Mouse (Mus musculus): ENCODE results near the gene Lyrm1.

Gene Lyrm1

DNA sequence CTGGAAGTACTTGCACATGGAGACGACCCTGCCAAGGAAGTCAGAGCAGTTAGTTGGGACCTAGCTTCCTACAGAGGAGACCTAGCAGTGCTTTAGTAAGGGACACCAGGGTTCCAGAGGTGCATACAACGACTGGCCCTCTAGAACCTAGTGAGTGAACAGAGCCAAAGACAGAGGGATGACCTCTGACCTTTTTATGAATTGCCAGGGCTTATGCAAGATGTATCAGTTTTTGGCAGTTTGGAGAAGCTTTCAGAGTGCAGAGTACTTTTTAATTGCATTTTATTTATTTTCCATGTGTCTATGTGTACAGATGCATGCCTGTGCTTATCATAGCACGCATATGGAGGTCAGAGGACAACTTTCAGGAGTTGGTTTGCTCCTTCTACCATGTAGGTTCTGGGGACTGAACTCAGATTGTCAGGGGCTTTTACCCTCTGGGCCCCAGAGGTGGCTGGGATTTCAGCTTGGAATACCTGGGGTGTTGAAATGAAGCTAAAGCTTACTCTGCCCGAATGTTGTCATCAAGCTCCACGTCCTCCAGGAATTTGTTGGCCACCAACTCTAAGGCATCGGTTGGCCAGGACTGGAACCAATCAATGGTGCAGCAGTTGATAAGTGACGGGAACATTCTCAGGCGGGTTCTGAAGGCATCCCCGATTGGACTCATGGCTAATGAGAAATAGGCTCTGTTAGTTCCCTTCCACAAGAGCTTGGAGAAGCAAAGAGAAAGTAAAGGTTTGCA lies 70.2 kb downstream of the Lyrm1 start:
- CTCF ChIA-PET: no interaction called here

DNA sequence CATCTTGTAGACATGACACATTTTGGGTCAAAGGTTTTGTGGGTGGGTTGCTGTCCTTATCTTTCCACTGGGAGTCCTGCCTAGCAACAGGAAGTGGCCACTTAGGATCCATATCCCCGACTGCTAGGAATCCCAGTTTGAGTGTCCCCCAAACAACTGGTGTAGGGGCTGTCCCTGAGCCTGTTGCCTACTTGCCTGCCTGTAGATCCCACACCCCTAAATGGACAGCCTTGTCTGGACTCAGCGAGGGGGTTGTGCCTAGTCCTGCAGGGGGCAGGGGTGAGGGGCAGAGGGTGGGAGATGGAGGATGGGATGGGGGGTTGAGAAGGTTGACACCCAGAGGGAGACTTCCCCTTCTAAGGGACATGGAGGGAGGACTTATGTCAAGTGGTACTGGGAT lies 73.7 kb downstream of the Lyrm1 start:
- CTCF ChIA-PET: no interaction called here

DNA sequence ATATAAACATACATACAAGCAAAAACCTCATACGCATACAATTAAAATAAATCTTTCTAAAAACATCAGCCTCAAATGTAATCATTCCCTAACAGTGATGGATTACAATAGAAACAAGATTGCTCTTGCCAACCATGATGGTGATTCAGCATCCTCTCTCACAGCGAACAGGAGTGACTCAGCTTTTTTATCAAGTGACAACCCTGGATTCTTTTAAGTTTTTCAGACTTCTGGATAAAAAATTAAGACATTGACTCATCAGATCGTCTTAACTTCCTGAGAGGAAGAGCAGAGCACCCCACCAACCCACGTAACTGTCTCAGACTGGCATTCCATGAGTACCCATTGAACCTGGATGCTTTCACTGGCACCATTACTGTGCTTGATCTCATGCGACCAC lies 78.6 kb downstream of the Lyrm1 start:
- CTCF ChIA-PET: no interaction called here

DNA sequence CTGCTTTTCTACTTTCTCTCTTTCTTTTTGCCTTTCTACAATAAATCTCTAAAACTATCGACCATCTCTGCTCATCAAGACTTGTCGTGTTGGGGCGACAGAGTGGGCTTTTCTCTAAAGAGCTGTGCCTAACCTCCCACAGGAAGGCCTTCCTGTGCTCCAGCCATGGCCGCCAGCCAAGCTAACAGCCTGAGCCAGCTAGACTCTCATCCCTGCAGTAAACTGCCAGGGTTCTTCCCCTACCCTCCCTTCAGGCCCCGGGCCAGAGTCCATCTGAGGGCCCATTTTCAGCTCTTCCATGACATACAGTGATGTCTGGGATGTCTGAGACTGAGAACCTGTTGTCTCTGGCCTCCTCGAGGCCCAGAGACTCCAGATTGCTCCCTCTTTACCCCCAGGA lies 80.6 kb downstream of the Lyrm1 start:
- CTCF ChIA-PET: no interaction called here

DNA sequence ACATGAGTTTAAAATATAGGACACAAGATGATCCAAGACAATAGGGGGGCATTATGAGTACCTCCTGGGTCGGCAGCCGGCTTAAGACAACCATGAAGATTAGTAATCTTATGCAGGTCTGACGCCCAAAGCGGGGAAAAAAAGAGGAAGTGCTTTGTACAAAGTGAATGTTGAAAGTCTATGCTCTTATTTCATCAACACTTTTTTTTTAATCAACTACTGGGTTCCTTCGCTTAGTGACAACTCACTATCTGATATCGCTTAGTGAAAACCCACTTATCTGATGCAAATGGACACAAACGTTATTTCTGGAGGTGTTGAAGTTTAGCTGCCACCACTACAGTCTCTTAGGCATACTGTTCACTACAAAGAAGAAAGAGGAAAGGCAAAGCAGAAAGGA lies 81.9 kb downstream of the Lyrm1 start:
- CTCF ChIA-PET: no interaction called here

DNA sequence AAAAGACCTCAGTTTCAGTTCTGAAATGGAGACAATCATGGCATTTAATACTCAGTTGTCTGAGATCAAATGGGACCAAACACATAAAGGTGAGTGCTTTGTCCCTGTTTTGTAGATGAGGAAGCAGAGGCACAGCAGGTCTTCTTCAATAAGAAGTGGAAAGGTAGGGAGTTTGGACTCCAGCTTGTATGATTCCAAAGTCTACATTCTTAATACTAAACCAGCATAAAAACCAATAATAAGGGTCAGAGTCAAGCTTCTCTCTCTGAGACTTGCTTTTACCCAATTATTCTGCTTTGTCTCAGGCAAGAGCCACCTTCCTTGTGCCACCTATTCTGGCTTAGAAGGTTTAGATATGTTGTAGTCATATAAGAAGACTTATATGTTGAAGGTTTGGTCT lies 82.9 kb downstream of the Lyrm1 start:
- CTCF ChIA-PET: no interaction called here

DNA sequence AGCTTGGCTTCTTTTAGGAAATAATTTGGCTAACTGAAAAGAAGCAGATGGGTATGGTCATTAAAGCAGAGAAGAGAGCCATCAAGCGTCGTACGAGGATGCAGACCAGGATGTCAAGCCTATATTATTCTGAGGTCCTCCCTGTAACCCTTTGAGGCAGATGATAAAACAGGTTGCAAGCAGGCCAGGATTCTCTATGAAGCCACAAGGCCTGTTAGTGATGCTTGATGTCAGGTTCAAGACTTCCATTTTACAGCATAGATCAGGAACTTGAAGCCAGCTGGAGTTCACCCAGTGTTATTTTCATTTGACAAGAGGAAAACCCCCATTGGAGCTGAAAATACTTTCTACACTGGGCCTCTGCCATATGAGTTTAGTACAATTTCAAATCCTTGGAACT lies 84.5 kb downstream of the Lyrm1 start:
- CTCF ChIA-PET: no interaction called here

DNA sequence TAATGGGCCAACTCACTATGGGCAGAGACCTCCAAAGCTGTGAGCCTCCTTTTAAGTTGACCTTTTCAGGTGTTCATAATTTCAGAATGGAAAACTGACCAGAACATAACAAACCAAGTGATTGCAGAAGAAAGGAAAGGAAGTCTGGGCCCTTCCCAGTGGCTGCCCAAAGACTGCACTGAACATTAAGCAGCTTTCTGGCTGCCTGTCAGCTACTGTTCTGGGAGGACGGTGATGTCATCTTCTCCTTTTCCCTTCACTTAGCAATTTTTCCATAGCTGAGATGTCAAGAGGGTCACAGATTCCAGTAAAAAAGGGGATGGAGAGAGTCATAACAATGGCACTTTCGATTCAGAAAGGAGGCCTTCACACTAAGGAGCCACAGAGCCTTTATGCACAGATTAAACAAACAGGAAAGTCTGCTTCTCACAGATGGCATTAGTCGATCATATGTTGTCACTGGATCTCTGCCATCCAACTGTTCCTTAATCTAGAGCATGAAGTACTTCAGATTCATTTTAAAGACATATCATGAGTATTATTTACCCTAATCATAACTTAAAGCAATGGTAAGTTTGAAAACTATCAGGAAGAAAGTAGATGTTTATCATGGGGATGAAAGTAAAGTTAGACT lies 89.7 kb downstream of the Lyrm1 start:
- CTCF ChIA-PET: no interaction called here

DNA sequence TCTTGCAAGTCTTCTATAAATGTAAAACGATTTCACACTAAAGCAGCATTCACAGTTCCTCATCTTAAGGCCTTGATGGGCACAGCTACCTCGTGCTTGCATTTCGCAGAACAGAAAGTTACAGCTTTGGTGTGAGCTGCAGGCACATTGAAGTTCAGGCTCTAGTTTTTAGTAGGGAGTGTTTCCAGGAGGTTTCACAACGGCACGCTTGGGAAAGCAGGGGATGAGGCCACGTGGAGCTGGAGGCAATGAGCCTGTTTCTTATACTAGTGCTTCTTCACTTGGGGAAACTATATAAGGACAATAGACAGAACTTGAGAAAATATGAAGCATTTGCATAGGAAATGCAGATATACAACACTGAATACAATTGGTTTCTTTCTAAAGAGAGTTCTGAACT lies 101.4 kb downstream of the Lyrm1 start:
- CTCF ChIA-PET: no interaction called here

Measured in spleen, embryonic (tissue).